ENCODE assay signal across 8 mouse cellular contexts in the genomic region with DNA sequence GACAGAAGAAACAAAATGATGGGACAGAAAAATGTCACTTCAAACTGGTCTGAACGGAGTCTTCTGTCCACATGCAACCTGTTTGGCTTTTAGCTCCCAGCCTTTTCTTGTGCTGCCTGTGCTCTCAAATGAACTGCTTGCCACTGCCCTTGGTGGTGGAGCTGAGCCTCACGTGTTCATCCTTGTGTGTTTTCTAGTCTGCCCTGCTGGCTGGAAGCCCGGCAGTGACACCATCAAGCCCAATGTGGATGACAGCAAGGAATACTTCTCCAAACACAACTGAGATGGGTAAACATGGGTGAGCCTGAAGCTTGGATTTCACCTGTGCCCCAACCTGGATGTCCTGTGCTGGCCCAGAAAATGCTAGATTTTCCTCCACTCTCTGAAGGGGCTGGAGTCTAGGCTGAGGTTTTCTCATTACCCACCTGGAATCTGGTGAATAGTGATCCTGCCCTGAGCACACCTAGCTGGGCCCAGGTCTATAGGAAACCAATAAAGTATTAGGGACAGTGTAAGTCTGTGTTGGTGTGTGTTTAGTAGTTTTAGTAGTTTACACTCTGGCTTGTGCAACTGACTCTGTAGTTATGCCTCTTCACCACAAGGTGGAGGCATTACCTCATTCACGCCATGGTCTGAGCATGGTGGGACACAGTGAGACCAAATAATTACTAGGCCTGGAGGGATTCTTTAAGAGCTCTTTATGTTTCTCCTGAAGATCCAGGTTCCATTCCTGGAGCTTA. TPM values are rescaled to one million over a fixed set of nuclear protein-coding genes. Genes with fewer than 3 reads are reported as not detected.
DNase-seq lines count a peak whose midpoint lies in the region; ATAC-seq and TF ChIP-seq lines count a peak whose summit lies in the region.

No protein-coding gene starts in this region.

- TF ChIP-seq CTCF in hindbrain, postnatal 0 days (IDR thresholded peaks at IDR 0.05; ENCODE audit: low read depth) = peak; percentile 96
- peak; percentile 97 for TF ChIP-seq CTCF in liver, postnatal 0 days (IDR thresholded peaks at IDR 0.05; ENCODE audit: low read depth)

- peak overlapping the region; percentile 100 for H3K4me3 ChIP-seq in megakaryocyte, embryonic 14.5 days (replicated peaks)
- no peak overlapping the region for H3K4me3 ChIP-seq in hindbrain, postnatal 0 days (ENCODE audit: low read length)
- peak overlapping the region; percentile 6; the same call in 1 of the 2 replicates for H3K4me3 ChIP-seq in liver, postnatal 0 days (ENCODE audit: low read depth, low read length)
- H3K4me3 ChIP-seq in stomach, embryonic 15.5 days (replicated peaks) = no peak overlapping the region
- H3K4me3 ChIP-seq in intestine, embryonic 15.5 days (replicated peaks) = no peak overlapping the region

- no peaks in the 10 kb centered on the region for H3K27me3 ChIP-seq in megakaryocyte, embryonic 14.5 days (replicated peaks)
- H3K27me3 ChIP-seq in hindbrain, postnatal 0 days (ENCODE audit: insufficient read depth, low read length) = no peaks in the 10 kb centered on the region
- H3K27me3 ChIP-seq in liver, postnatal 0 days (ENCODE audit: insufficient read depth, low read length) = no peaks in the 10 kb centered on the region
- no peaks in the 10 kb centered on the region for H3K27me3 ChIP-seq in stomach, embryonic 15.5 days (replicated peaks)
- no peaks in the 10 kb centered on the region for H3K27me3 ChIP-seq in intestine, embryonic 15.5 days (replicated peaks)

- peak; percentile 88 for DNase-seq in NIH3T3 (ENCODE audit: low read depth)
- DNase-seq in cerebellum, postnatal 25 days = peak; percentile 47 to 66
- peak; percentile 85 for DNase-seq in hindbrain, postnatal 0 days (ENCODE audit: low spot score)
- peak; percentile 82 for DNase-seq in liver, postnatal 0 days

- no peak overlapping the region for H3K4me2 ChIP-seq in hindbrain, postnatal 0 days (ENCODE audit: low read depth, low read length)
- peak overlapping the region; percentile 96 for H3K4me2 ChIP-seq in liver, postnatal 0 days (ENCODE audit: low read depth, low read length)
- H3K4me2 ChIP-seq in stomach, embryonic 15.5 days = no peak overlapping the region
- H3K4me2 ChIP-seq in intestine, embryonic 15.5 days (replicated peaks) = no peak overlapping the region

- peaks cover 64% of the 10 kb centered on the region for H3K4me1 ChIP-seq in megakaryocyte, embryonic 14.5 days
- peaks cover 22% of the 10 kb centered on the region for H3K4me1 ChIP-seq in hindbrain, postnatal 0 days (ENCODE audit: insufficient read depth, low read length)
- H3K4me1 ChIP-seq in liver, postnatal 0 days (ENCODE audit: insufficient read depth) = peaks cover 43% of the 10 kb centered on the region
- H3K4me1 ChIP-seq in stomach, embryonic 15.5 days = peaks cover 38% of the 10 kb centered on the region
- H3K4me1 ChIP-seq in intestine, embryonic 15.5 days (replicated peaks) = peaks cover 34% of the 10 kb centered on the region

- no peak for TF ChIP-seq EP300 in liver, postnatal 0 days (IDR thresholded peaks at IDR 0.05; ENCODE audit: low read depth)

- H3K9me3 ChIP-seq in megakaryocyte, embryonic 14.5 days = no peaks in the 10 kb centered on the region
- no peaks in the 10 kb centered on the region for H3K9me3 ChIP-seq in hindbrain, postnatal 0 days (ENCODE audit: low read length)
- H3K9me3 ChIP-seq in liver, postnatal 0 days (ENCODE audit: low read length) = no peaks in the 10 kb centered on the region
- no peaks in the 10 kb centered on the region for H3K9me3 ChIP-seq in stomach, embryonic 15.5 days
- H3K9me3 ChIP-seq in intestine, embryonic 15.5 days = no peaks in the 10 kb centered on the region

- no peak overlapping the region for H3K27ac ChIP-seq in hindbrain, postnatal 0 days
- H3K27ac ChIP-seq in liver, postnatal 0 days (ENCODE audit: low read depth) = peak overlapping the region; percentile 98
- H3K27ac ChIP-seq in stomach, embryonic 15.5 days = peak overlapping the region; percentile 27; the same call in 1 of the 2 replicates
- no peak overlapping the region for H3K27ac ChIP-seq in intestine, embryonic 15.5 days

- ATAC-seq in megakaryocyte, adult 5-6 weeks (ENCODE audit: poor library complexity, severe bottlenecking) = no peak
- ATAC-seq in hindbrain, postnatal 0 days = peak; percentile 27; the same call in 1 of the 2 replicates
- ATAC-seq in liver, postnatal 0 days = peak; percentile 9
- no peak for ATAC-seq in stomach, embryonic 15.5 days (ENCODE audit: insufficient read depth, low FRiP score, low read depth)
- ATAC-seq in intestine, embryonic 15.5 days = no peak

- WGBS in hindbrain, postnatal 0 days = 58% methylated on average over 4 of the region's 4 CpGs
- WGBS in liver, postnatal 0 days (ENCODE audit: insufficient replicate concordance) = 60% methylated on average over 4 of the region's 4 CpGs
- WGBS in stomach, embryonic 15.5 days = 57% methylated on average over 4 of the region's 4 CpGs
- 52% methylated on average over 4 of the region's 4 CpGs for WGBS in intestine, embryonic 15.5 days

- no peak overlapping the region for H3K9ac ChIP-seq in hindbrain, postnatal 0 days (replicated peaks; ENCODE audit: low read length)
- peak overlapping the region; percentile 93; the same call in 1 of the 2 replicates for H3K9ac ChIP-seq in liver, postnatal 0 days (replicated peaks)
- H3K9ac ChIP-seq in stomach, embryonic 15.5 days = no peak overlapping the region
- H3K9ac ChIP-seq in intestine, embryonic 15.5 days = no peak overlapping the region

- H3K36me3 ChIP-seq in megakaryocyte, embryonic 14.5 days (replicated peaks; ENCODE audit: low read length) = peaks cover 42% of the 10 kb centered on the region
- peaks cover 18% of the 10 kb centered on the region; the same call in 1 of the 2 replicates for H3K36me3 ChIP-seq in hindbrain, postnatal 0 days (ENCODE audit: insufficient read depth, low read length)
- H3K36me3 ChIP-seq in liver, postnatal 0 days (replicated peaks; ENCODE audit: insufficient read depth, low read length) = peaks cover 39% of the 10 kb centered on the region
- peaks cover 11% of the 10 kb centered on the region for H3K36me3 ChIP-seq in stomach, embryonic 15.5 days
- peaks cover 19% of the 10 kb centered on the region; the same call in 1 of the 2 replicates for H3K36me3 ChIP-seq in intestine, embryonic 15.5 days

RNA-seq across cellular contexts. Expression of a gene that starts 4.4 kb away (rescaled TPM):
- 248 and 286 TPM in 2 replicates for polyA plus RNA-seq in megakaryocyte, embryonic 14.5 days (2012; ENCODE audit: insufficient read depth, low replicate concordance)
- 56.8 and 75.8 TPM in 2 replicates for total RNA-seq in megakaryocyte, adult 5-6 weeks (2015)
- 41.1 and 49.0 TPM in 2 replicates for total RNA-seq in megakaryocyte, adult 5-6 weeks (2017)
- total RNA-seq in hindbrain, postnatal 0 days (2014; rRNA removed) = 37.3 and 45.9 TPM in 2 replicates
- polyA plus RNA-seq in hindbrain, postnatal 0 days (2015; fragmentation: Nextera tagmentation; extraction: Ambion mirVana) = 59.0 and 59.7 TPM in 2 replicates
- 67.1 and 70.8 TPM in 2 replicates for polyA plus RNA-seq in liver, postnatal 0 days (2015; fragmentation: Nextera tagmentation; extraction: Ambion mirVana)
- 112 and 113 TPM in 2 replicates for polyA plus RNA-seq in stomach, embryonic 15.5 days (2015; fragmentation: Nextera tagmentation; extraction: Ambion mirVana)
- polyA plus RNA-seq in intestine, embryonic 15.5 days (2015; fragmentation: Nextera tagmentation; extraction: Ambion mirVana) = 116 and 117 TPM in 2 replicates

RNA-seq across cellular contexts. Expression of a gene that starts 4.5 kb away (rescaled TPM):
- polyA plus RNA-seq in megakaryocyte, embryonic 14.5 days (2012; ENCODE audit: insufficient read depth, low replicate concordance) = 743 and 797 TPM in 2 replicates
- 45.5 and 60.4 TPM in 2 replicates for total RNA-seq in megakaryocyte, adult 5-6 weeks (2015)
- total RNA-seq in megakaryocyte, adult 5-6 weeks (2017) = 110 and 125 TPM in 2 replicates
- 16.9 and 17.8 TPM in 2 replicates for total RNA-seq in hindbrain, postnatal 0 days (2014; rRNA removed)
- 6.3 and 7.9 TPM in 2 replicates for polyA plus RNA-seq in hindbrain, postnatal 0 days (2015; fragmentation: Nextera tagmentation; extraction: Ambion mirVana)
- 14.2 and 21.9 TPM in 2 replicates for polyA plus RNA-seq in liver, postnatal 0 days (2015; fragmentation: Nextera tagmentation; extraction: Ambion mirVana)
- polyA plus RNA-seq in stomach, embryonic 15.5 days (2015; fragmentation: Nextera tagmentation; extraction: Ambion mirVana) = 33.4 and 49.6 TPM in 2 replicates
- polyA plus RNA-seq in intestine, embryonic 15.5 days (2015; fragmentation: Nextera tagmentation; extraction: Ambion mirVana) = 28.4 and 30.7 TPM in 2 replicates

RNA-seq across cellular contexts. Expression of a gene that starts 4.6 kb away (rescaled TPM):
- polyA plus RNA-seq in megakaryocyte, embryonic 14.5 days (2012; ENCODE audit: insufficient read depth, low replicate concordance) = 68.6 and 73.1 TPM in 2 replicates
- total RNA-seq in megakaryocyte, adult 5-6 weeks (2015) = 180 and 184 TPM in 2 replicates
- 230 and 256 TPM in 2 replicates for total RNA-seq in megakaryocyte, adult 5-6 weeks (2017)
- total RNA-seq in hindbrain, postnatal 0 days (2014; rRNA removed) = 688 and 763 TPM in 2 replicates
- 925 and 937 TPM in 2 replicates for polyA plus RNA-seq in hindbrain, postnatal 0 days (2015; fragmentation: Nextera tagmentation; extraction: Ambion mirVana)
- 780 and 831 TPM in 2 replicates for polyA plus RNA-seq in liver, postnatal 0 days (2015; fragmentation: Nextera tagmentation; extraction: Ambion mirVana)
- 637 and 677 TPM in 2 replicates for polyA plus RNA-seq in stomach, embryonic 15.5 days (2015; fragmentation: Nextera tagmentation; extraction: Ambion mirVana)
- polyA plus RNA-seq in intestine, embryonic 15.5 days (2015; fragmentation: Nextera tagmentation; extraction: Ambion mirVana) = 581 and 615 TPM in 2 replicates

RNA-seq across cellular contexts. Expression of a gene that starts 4.7 kb away (rescaled TPM):
- polyA plus RNA-seq in megakaryocyte, embryonic 14.5 days (2012; ENCODE audit: insufficient read depth, low replicate concordance) = not detected in 2 replicates
- 3.2 TPM in 1 of 2 replicates, not detected in the other for total RNA-seq in megakaryocyte, adult 5-6 weeks (2015)
- total RNA-seq in megakaryocyte, adult 5-6 weeks (2017) = not detected in 2 replicates
- total RNA-seq in hindbrain, postnatal 0 days (2014; rRNA removed) = not detected in 2 replicates
- polyA plus RNA-seq in hindbrain, postnatal 0 days (2015; fragmentation: Nextera tagmentation; extraction: Ambion mirVana) = not detected in 2 replicates
- polyA plus RNA-seq in liver, postnatal 0 days (2015; fragmentation: Nextera tagmentation; extraction: Ambion mirVana) = 0.89 TPM in 1 of 2 replicates, not detected in the other
- polyA plus RNA-seq in stomach, embryonic 15.5 days (2015; fragmentation: Nextera tagmentation; extraction: Ambion mirVana) = not detected in 2 replicates
- polyA plus RNA-seq in intestine, embryonic 15.5 days (2015; fragmentation: Nextera tagmentation; extraction: Ambion mirVana) = not detected in 2 replicates

RNA-seq across cellular contexts. Expression of a gene that starts 16.4 kb away (rescaled TPM):
- polyA plus RNA-seq in megakaryocyte, embryonic 14.5 days (2012; ENCODE audit: insufficient read depth, low replicate concordance) = 7.3 and 8.9 TPM in 2 replicates
- 0.82 and 1.1 TPM in 2 replicates for total RNA-seq in megakaryocyte, adult 5-6 weeks (2015)
- 3.1 and 6.6 TPM in 2 replicates for total RNA-seq in megakaryocyte, adult 5-6 weeks (2017)
- total RNA-seq in hindbrain, postnatal 0 days (2014; rRNA removed) = 18.9 and 19.0 TPM in 2 replicates
- 29.7 and 33.4 TPM in 2 replicates for polyA plus RNA-seq in hindbrain, postnatal 0 days (2015; fragmentation: Nextera tagmentation; extraction: Ambion mirVana)
- 12.0 and 12.2 TPM in 2 replicates for polyA plus RNA-seq in liver, postnatal 0 days (2015; fragmentation: Nextera tagmentation; extraction: Ambion mirVana)
- polyA plus RNA-seq in stomach, embryonic 15.5 days (2015; fragmentation: Nextera tagmentation; extraction: Ambion mirVana) = 46.3 and 51.1 TPM in 2 replicates
- 68.7 and 75.8 TPM in 2 replicates for polyA plus RNA-seq in intestine, embryonic 15.5 days (2015; fragmentation: Nextera tagmentation; extraction: Ambion mirVana)

Comparison
In these comparisons a context has a peak if more than half of its experiments do, and no peak if none do; other contexts are left out.
1. H3K4me3 ChIP-seq: peak in megakaryocyte, embryonic 14.5 days (single experiment) and liver, postnatal 0 days (single experiment); none in hindbrain, postnatal 0 days (single experiment), stomach, embryonic 15.5 days (single experiment) and intestine, embryonic 15.5 days (single experiment).
2. ATAC-seq: peak in hindbrain, postnatal 0 days (single experiment) and liver, postnatal 0 days (single experiment); none in megakaryocyte, adult 5-6 weeks (single experiment), stomach, embryonic 15.5 days (single experiment) and intestine, embryonic 15.5 days (single experiment).
3. H3K27ac ChIP-seq: peak in liver, postnatal 0 days (single experiment) and stomach, embryonic 15.5 days (single experiment); none in hindbrain, postnatal 0 days (single experiment) and intestine, embryonic 15.5 days (single experiment).
4. RNA of a gene that starts 4.5 kb away (polyA plus RNA-seq): 743 to 797 TPM in megakaryocyte, embryonic 14.5 days; 33.4 to 49.6 TPM in stomach, embryonic 15.5 days, 28.4 to 30.7 TPM in intestine, embryonic 15.5 days, 14.2 to 21.9 TPM in liver, postnatal 0 days and 6.3 to 7.9 TPM in hindbrain, postnatal 0 days; every median in the first group is over 10 times any median in the second.
5. Peak in every context shown above with its lines, with median percentiles within 50 percentile points of each other: DNase-seq.